Comparison of ENCODE assay signal across 23 mouse cellular contexts in the genomic region with DNA sequence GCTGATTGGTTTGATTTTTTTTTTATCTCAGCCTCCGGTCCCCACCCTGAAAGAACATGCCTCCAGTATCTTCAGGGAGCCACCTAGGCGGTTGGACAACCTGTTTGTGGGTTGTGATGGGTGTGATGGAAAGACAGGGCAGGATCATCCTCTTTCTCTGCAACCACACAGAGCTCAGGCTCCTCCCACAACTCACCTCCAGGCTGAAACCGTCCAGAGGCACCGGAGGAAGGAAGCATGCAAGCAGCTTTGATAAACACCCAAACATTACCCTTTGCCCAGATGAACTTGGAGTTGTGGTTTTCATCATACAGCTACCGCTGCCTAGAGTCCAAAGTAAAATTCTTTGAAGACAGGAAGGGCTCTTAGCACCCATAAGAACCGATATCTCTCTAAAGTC.
DNase-seq lines count a peak whose midpoint lies in the region; ATAC-seq and TF ChIP-seq lines count a peak whose summit lies in the region.
"Had no signal": no experiment of that assay in that cellular context is flagged by ENCODE, and none has a peak within 500 bp of the region (broad histone marks: within the 10 kb centered on the region; RNA-seq: fewer than 3 reads in every experiment).

No protein-coding gene starts in this region.

- no peak overlapping the region for H3K4me2 ChIP-seq in kidney, embryonic 16.5 days (replicated peaks; ENCODE audit: low read depth, low read length)
- H3K4me2 ChIP-seq in liver, embryonic 12.5 days: no peak overlapping the region
- H3K4me2 ChIP-seq: embryonic facial prominence, embryonic 13.5 days; hindbrain, embryonic 14.5 days; neural tube, embryonic 13.5 days had no signal

- H3K4me1 ChIP-seq in kidney, adult 2 months (ENCODE audit: control insufficient read depth, insufficient read depth, low read length): peaks cover 17% of the 10 kb centered on the region
- H3K4me1 ChIP-seq in kidney, embryonic 16.5 days (ENCODE audit: insufficient read depth, low read length): peaks cover 9% of the 10 kb centered on the region; the same call in 1 of the 2 replicates
- peaks cover 22% of the 10 kb centered on the region for H3K4me1 ChIP-seq in liver, embryonic 12.5 days
- H3K4me1 ChIP-seq in cerebellum, adult 2 months (ENCODE audit: control insufficient read depth, insufficient read depth, low read length): no peaks in the 10 kb centered on the region
- H3K4me1 ChIP-seq: embryonic facial prominence, embryonic 13.5 days; neural tube, embryonic 13.5 days had no signal

- 0 out of 2 replicates have a peak, but pooled peaks cover under 1% of the 10 kb centered on the region for H3K9me3 ChIP-seq in kidney, embryonic 16.5 days (ENCODE audit: low read length)
- no peaks in the 10 kb centered on the region for H3K9me3 ChIP-seq in liver, embryonic 12.5 days (replicated peaks)
- H3K9me3 ChIP-seq: embryonic facial prominence, embryonic 13.5 days; neural tube, embryonic 13.5 days had no signal

- no peak overlapping the region for H3K27ac ChIP-seq in kidney, adult 2 months (ENCODE audit: insufficient read depth, low read depth, low read length)
- H3K27ac ChIP-seq in kidney, embryonic 16.5 days (ENCODE audit: low read length): no peak overlapping the region
- 0 out of 2 replicates have a peak overlapping the region, but pooled peaks have one; percentile 21 for H3K27ac ChIP-seq in liver, embryonic 12.5 days
- H3K27ac ChIP-seq in cerebellum, adult 2 months (ENCODE audit: insufficient read depth, low read length): no peak overlapping the region
- H3K27ac ChIP-seq: embryonic facial prominence, embryonic 13.5 days; gastrocnemius, adult 2 months; hindbrain, embryonic 14.5 days; liver, embryonic 14.5 days; neural tube, embryonic 13.5 days; stomach, postnatal 0 days had no signal

- no peak overlapping the region for H3K9ac ChIP-seq in kidney, embryonic 16.5 days (replicated peaks; ENCODE audit: low read length)
- H3K9ac ChIP-seq in liver, embryonic 12.5 days: no peak overlapping the region
- H3K9ac ChIP-seq: embryonic facial prominence, embryonic 13.5 days; hindbrain, embryonic 14.5 days; liver, embryonic 14.5 days; neural tube, embryonic 13.5 days had no signal

- DNase-seq in kidney, adult 2 months: peak; percentile 79
- DNase-seq in CD4-positive, CD25-positive, alpha-beta regulatory T cell, adult 2 months (ENCODE audit: low read depth, low spot score): peak; percentile 30
- DNase-seq in induced T-regulatory cell, adult 2 months (ENCODE audit: low read depth): peak; percentile 51
- DNase-seq in testis, postnatal 10 days (ENCODE audit: low spot score): no peak
- DNase-seq in heart, postnatal 10 days: no peak
- no peak for DNase-seq in cerebellum, adult 2 months
- DNase-seq: adrenal gland, postnatal 36 days; cerebellum, adult 8-10 months; gastrocnemius, adult 2 months; heart, adult 11 months; left cerebral cortex, postnatal 4 days; lung, postnatal 10 days; right cerebral cortex, postnatal 25 days had no signal

- no peak overlapping the region for H3K4me3 ChIP-seq in kidney, adult 2 months (ENCODE audit: insufficient read depth, low read depth, low read length)
- no peak overlapping the region for H3K4me3 ChIP-seq in kidney, embryonic 16.5 days (ENCODE audit: low read length)
- no peak overlapping the region for H3K4me3 ChIP-seq in liver, embryonic 12.5 days
- H3K4me3 ChIP-seq in cerebellum, adult 2 months (replicated peaks; ENCODE audit: insufficient read depth, low read depth, low read length): no peak overlapping the region
- H3K4me3 ChIP-seq: embryonic facial prominence, embryonic 13.5 days; gastrocnemius, adult 2 months; megakaryocyte, embryonic 14.5 days; neural tube, embryonic 13.5 days had no signal

- TF ChIP-seq POLR2A in kidney, adult 2 months (IDR thresholded peaks at IDR 0.05; ENCODE audit: low read depth, low read length): no peak
- TF ChIP-seq POLR2A in cerebellum, adult 2 months (IDR thresholded peaks at IDR 0.05; ENCODE audit: borderline replicate concordance, insufficient read depth, low read length): no peak

- H3K36me3 ChIP-seq in kidney, adult 2 months (ENCODE audit: control insufficient read depth, insufficient read depth, low read length): no peaks in the 10 kb centered on the region
- H3K36me3 ChIP-seq in kidney, embryonic 16.5 days (ENCODE audit: insufficient read depth, low read length): no peaks in the 10 kb centered on the region
- H3K36me3 ChIP-seq in liver, embryonic 12.5 days: no peaks in the 10 kb centered on the region
- H3K36me3 ChIP-seq: embryonic facial prominence, embryonic 13.5 days; neural tube, embryonic 13.5 days had no signal

- intact Hi-C loops in heart, postnatal 10 days (cut with DNase I): no loop called here

- WGBS in kidney, adult 2 months: 47% methylated on average over 6 of the region's 6 CpGs
- WGBS in kidney, embryonic 16.5 days: 61% methylated on average over 6 of the region's 6 CpGs
- WGBS in liver, embryonic 12.5 days (ENCODE audit: insufficient replicate concordance): 11% methylated on average over 6 of the region's 6 CpGs
- WGBS in cerebellum, adult 2 months: 85% methylated on average over 6 of the region's 6 CpGs

- TF ChIP-seq CTCF in kidney, adult 2 months (conservative IDR thresholded peaks at IDR 0.05; ENCODE audit: insufficient read depth, insufficient read length, low read depth, low read length): 0 out of 2 replicates have a peak, but pooled peaks have one; percentile 2
- no peak for TF ChIP-seq CTCF in cerebellum, adult 2 months (IDR thresholded peaks at IDR 0.05; ENCODE audit: borderline replicate concordance, insufficient read depth, low read depth, low read length)

- no peak for ATAC-seq in kidney, embryonic 16.5 days (ENCODE audit: low FRiP score, low TSS enrichment)
- no peak for ATAC-seq in liver, embryonic 12.5 days
- ATAC-seq: forebrain, embryonic 16.5 days; Patski had no signal

- H3K27me3 ChIP-seq in kidney, adult 2 months (replicated peaks; ENCODE audit: control insufficient read depth, insufficient read depth, low read length): no peaks in the 10 kb centered on the region
- no peaks in the 10 kb centered on the region for H3K27me3 ChIP-seq in kidney, embryonic 16.5 days (ENCODE audit: insufficient read depth, low read length)
- H3K27me3 ChIP-seq in liver, embryonic 12.5 days (replicated peaks): no peaks in the 10 kb centered on the region
- no peaks in the 10 kb centered on the region for H3K27me3 ChIP-seq in cerebellum, adult 2 months (ENCODE audit: control insufficient read depth, insufficient read depth, low read length)
- H3K27me3 ChIP-seq: embryonic facial prominence, embryonic 13.5 days; neural tube, embryonic 13.5 days had no signal

Comparison
In these comparisons a context has a peak if more than half of its experiments do, and no peak if none do; other contexts are left out.
1. DNase-seq: peak in kidney, adult 2 months (single experiment), CD4-positive, CD25-positive, alpha-beta regulatory T cell, adult 2 months (single experiment) and induced T-regulatory cell, adult 2 months (single experiment); none in testis, postnatal 10 days (single experiment), heart, postnatal 10 days (0 of 2) and cerebellum, adult 2 months (0 of 2).